Mouse (Mus musculus) forebrain, embryonic 14.5 days (tissue): ENCODE measurements around the gene 2410004B18Rik. TPM values are rescaled to one million over a fixed set of nuclear protein-coding genes. Genes with fewer than 3 reads are reported as not detected.
"Not testable (repeated sequence)": the region's sequence is repeated elsewhere in the genome, so short reads cannot be mapped to it uniquely, and the experiment has no call there.

Experiments used
- ATAC-seq: fragments of 200-750 bp; cut with Nextera tagmentation; 2 replicates; pipeline ENCODE4 v1.8.0; 2017; ENCODE audit warnings: mild to moderate bottlenecking, moderate library complexity
- DNase-seq: peaks from one replicate; pipeline ENCODE4 v3.0.0-alpha.2; 2015; ENCODE audit warnings: low spot score
- H3K27ac ChIP-seq: fragments of 300-500 bp; sonication (generic); 2 replicates; pipeline ENCODE4 v1.5.1; 2014; ENCODE audit warnings: low read depth, mild to moderate bottlenecking, control low read depth, low read length, moderate library complexity
- H3K27me3 ChIP-seq: fragments of 300-500 bp; sonication (generic); replicated peaks from 2 replicates; pipeline ENCODE4 v1.6.1; 2014; ENCODE audit warnings: low read length, control low read depth, mixed read lengths; ENCODE audit not compliant: control insufficient read depth, insufficient read depth
- H3K36me3 ChIP-seq: fragments of 300-500 bp; sonication (generic); 2 replicates; pipeline ENCODE4 v1.6.1; 2014; ENCODE audit warnings: low read length, control low read depth; ENCODE audit not compliant: control insufficient read depth, insufficient read depth
- H3K4me1 ChIP-seq: fragments of 300-500 bp; sonication (generic); 2 replicates; pipeline ENCODE4 v1.6.1; 2014; ENCODE audit warnings: antibody characterized with exemption, low read length, control low read depth; ENCODE audit not compliant: control insufficient read depth, insufficient read depth
- H3K4me2 ChIP-seq: fragments of 300-500 bp; sonication (generic); 2 replicates; pipeline ENCODE4 v1.6.1; 2014; ENCODE audit warnings: mild to moderate bottlenecking, control low read depth, low read length
- H3K4me3 ChIP-seq: fragments of 300-500 bp; sonication (generic); 2 replicates; pipeline ENCODE4 v1.5.1; 2014; ENCODE audit warnings: low read depth, low read length, control low read depth
- H3K9ac ChIP-seq: fragments of 300-500 bp; sonication (generic); 2 replicates; pipeline ENCODE4 v1.6.1; 2014; ENCODE audit warnings: mild to moderate bottlenecking, low read length, control low read depth, moderate library complexity
- H3K9me3 ChIP-seq: fragments of 300-500 bp; sonication (generic); replicated peaks from 2 replicates; pipeline ENCODE4 v1.6.1; 2016; ENCODE audit warnings: low read length, control low read depth, mixed read lengths; ENCODE audit not compliant: control insufficient read depth
- WGBS: fragments of 180-500 bp; shearing (Covaris S2); extraction: QIAGEN DNeasy Blood & Tissue Kit; methylation state at CpG from one replicate; pipeline ENCODE4 v1.1.7; 2014; 5-methylcytosine and 5-hydroxymethylcytosine counted together
- polyA plus RNA-seq: library from polyadenylated mRNA; unstranded; fragments of >200 nt; fragmentation: Nextera tagmentation; extraction: Ambion mirVana; gene quantifications from 2 replicates; pipeline ENCODE4 v1.2.1, GENCODE M21; 2014

Gene 2410004B18Rik
- polyA plus RNA-seq, 1 experiment from 2014 or later = 76.4 TPM

DNA sequence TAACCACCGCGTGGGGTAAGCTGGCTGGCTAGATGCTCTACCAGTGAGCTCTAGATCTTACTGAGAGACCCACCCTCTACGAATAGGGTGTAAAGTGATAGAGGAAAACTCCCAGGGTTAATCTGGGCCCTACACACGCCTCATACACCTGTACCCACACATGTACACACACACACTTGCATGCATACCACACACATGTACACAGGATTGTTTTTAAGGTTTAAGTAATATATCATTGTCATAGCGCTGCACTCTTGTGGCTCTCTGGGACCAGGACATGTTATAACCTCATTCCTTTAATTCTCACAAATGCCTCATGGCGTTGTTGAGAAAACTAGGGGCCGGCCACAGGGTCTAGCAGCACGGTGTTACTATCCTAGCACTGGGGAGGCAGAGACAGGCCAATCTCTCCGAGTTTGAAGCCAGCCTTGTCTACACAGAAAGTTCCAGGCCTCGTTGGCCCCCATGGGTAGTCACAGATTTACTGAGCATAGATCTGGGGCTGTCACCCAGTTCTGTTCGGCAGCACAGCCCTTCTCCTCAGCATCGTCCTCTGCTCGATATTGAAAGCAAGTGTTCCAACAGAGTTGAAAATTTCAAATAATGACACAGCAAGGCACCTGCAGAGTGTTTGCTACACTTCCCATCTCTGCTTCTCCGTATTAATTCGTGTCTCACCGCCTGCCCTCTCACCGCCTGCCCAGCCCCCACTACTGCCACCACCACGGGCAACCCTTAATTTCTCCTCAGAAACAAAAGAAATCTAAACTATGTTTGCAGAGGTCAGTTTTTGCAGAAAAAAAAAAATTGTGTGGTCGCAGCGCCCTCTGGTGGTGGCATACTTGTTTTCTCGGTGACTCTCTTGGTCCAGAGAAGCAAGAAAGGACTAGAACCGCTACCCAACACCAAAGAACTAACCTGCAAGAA, 32.7 kb upstream of the 2410004B18Rik start:
- H3K9ac ChIP-seq = no peak overlapping the region
- H3K36me3 ChIP-seq = no peaks in the 10 kb centered on the region
- H3K4me2 ChIP-seq = peak overlapping the region; percentile 33; the same call in 1 of the 2 replicates
- 47% methylated on average over 22 of the region's 22 CpGs for WGBS
- H3K4me1 ChIP-seq = 0 out of 2 replicates have a peak, but pooled peaks cover 2% of the 10 kb centered on the region
- DNase-seq (peak; percentile 88), ATAC-seq (peak; percentile 64)
- H3K27ac ChIP-seq = 0 out of 2 replicates have a peak overlapping the region, but pooled peaks have one; percentile 14
- H3K9me3 ChIP-seq = no peaks in the 10 kb centered on the region
- no peak overlapping the region for H3K4me3 ChIP-seq
- no peaks in the 10 kb centered on the region for H3K27me3 ChIP-seq

GRCm38 (mm10) chr3:145906582-145906981, 31.2 kb upstream of the 2410004B18Rik start:
- DNase-seq (no peak), ATAC-seq (no peak)
- WGBS = 95% methylated on average over 9 of the region's 9 CpGs
- Histone ChIP-seq H3K27me3 (no peaks in the 10 kb centered on the region), H3K9ac (no peak overlapping the region), H3K9me3 (no peaks in the 10 kb centered on the region), H3K36me3 (no peaks in the 10 kb centered on the region), H3K27ac (no peak overlapping the region), H3K4me1 (no peaks in the 10 kb centered on the region), H3K4me2 (no peak overlapping the region), H3K4me3 (no peak overlapping the region)

GRCm38 (mm10) chr3:145912512-145912911, 25.3 kb upstream of the 2410004B18Rik start:
- H3K4me2 ChIP-seq = no peak overlapping the region
- no peaks in the 10 kb centered on the region for H3K9me3 ChIP-seq
- no peak overlapping the region for H3K27ac ChIP-seq
- H3K27me3 ChIP-seq = no peaks in the 10 kb centered on the region
- no peak overlapping the region for H3K4me3 ChIP-seq
- no peaks in the 10 kb centered on the region for H3K4me1 ChIP-seq
- ATAC-seq (no peak), DNase-seq (no peak)
- WGBS = 82% methylated on average over 7 of the region's 7 CpGs
- no peak overlapping the region for H3K9ac ChIP-seq
- H3K36me3 ChIP-seq = no peaks in the 10 kb centered on the region

- WGBS = 85% methylated on average over 6 of the region's 6 CpGs
- H3K9ac ChIP-seq = no peak overlapping the region
- no peak overlapping the region for H3K27ac ChIP-seq
- H3K9me3 ChIP-seq = no peaks in the 10 kb centered on the region
- DNase-seq = no peak
- H3K4me1 ChIP-seq = no peaks in the 10 kb centered on the region
- no peak for ATAC-seq
- H3K36me3 ChIP-seq = no peaks in the 10 kb centered on the region
- H3K4me3 ChIP-seq = no peak overlapping the region
- no peaks in the 10 kb centered on the region for H3K27me3 ChIP-seq
- H3K4me2 ChIP-seq = no peak overlapping the region
These were observed 24.6 kb upstream of the 2410004B18Rik start for GRCm38 (mm10) chr3:145913263-145913662.

DNA sequence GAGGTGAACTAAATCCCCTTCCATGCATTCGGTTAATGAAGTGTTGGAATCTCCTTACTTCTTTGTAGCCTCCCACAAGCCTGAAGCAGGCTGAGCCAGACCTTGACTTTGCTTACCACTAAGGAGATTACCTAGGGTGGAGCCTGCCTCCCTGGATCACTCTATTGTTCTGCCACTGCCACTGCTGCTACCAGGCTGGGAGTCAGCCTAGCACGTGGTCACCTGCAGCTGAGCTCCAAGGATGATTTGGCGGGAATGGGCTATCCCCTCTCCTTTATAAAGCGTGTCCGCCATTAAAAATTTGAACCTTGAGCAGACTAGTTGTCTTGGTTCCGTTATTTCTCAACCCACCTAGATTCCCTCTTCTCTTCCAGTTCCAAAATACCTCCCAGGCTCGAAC, 23.9 kb upstream of the 2410004B18Rik start:
- not testable (repeated sequence) for H3K27me3 ChIP-seq, H3K9ac ChIP-seq, H3K4me3 ChIP-seq, H3K4me2 ChIP-seq, DNase-seq, H3K4me1 ChIP-seq, H3K9me3 ChIP-seq, H3K36me3 ChIP-seq, ATAC-seq, H3K27ac ChIP-seq
- WGBS = 71% methylated on average over 7 of the region's 7 CpGs

GRCm38 (mm10) chr3:145916374-145916773, 21.4 kb upstream of the 2410004B18Rik start:
- no peaks in the 10 kb centered on the region for H3K36me3 ChIP-seq
- no peak overlapping the region for H3K9ac ChIP-seq
- DNase-seq = no peak
- no peaks in the 10 kb centered on the region for H3K27me3 ChIP-seq
- no peaks in the 10 kb centered on the region for H3K9me3 ChIP-seq
- no peak overlapping the region for H3K27ac ChIP-seq
- 86% methylated on average over 5 of the region's 5 CpGs for WGBS
- H3K4me1 ChIP-seq = no peaks in the 10 kb centered on the region
- no peak overlapping the region for H3K4me2 ChIP-seq
- H3K4me3 ChIP-seq = no peak overlapping the region
- no peak for ATAC-seq

GRCm38 (mm10) chr3:145916826-145917225, 21.0 kb upstream of the 2410004B18Rik start:
- WGBS = 91% methylated on average over 4 of the region's 4 CpGs
- Histone ChIP-seq H3K9me3 (no peaks in the 10 kb centered on the region), H3K36me3 (no peaks in the 10 kb centered on the region), H3K4me1 (no peaks in the 10 kb centered on the region), H3K4me3 (no peak overlapping the region), H3K4me2 (no peak overlapping the region), H3K9ac (no peak overlapping the region), H3K27ac (no peak overlapping the region), H3K27me3 (no peaks in the 10 kb centered on the region)
- ATAC-seq = no peak
- no peak for DNase-seq

DNA sequence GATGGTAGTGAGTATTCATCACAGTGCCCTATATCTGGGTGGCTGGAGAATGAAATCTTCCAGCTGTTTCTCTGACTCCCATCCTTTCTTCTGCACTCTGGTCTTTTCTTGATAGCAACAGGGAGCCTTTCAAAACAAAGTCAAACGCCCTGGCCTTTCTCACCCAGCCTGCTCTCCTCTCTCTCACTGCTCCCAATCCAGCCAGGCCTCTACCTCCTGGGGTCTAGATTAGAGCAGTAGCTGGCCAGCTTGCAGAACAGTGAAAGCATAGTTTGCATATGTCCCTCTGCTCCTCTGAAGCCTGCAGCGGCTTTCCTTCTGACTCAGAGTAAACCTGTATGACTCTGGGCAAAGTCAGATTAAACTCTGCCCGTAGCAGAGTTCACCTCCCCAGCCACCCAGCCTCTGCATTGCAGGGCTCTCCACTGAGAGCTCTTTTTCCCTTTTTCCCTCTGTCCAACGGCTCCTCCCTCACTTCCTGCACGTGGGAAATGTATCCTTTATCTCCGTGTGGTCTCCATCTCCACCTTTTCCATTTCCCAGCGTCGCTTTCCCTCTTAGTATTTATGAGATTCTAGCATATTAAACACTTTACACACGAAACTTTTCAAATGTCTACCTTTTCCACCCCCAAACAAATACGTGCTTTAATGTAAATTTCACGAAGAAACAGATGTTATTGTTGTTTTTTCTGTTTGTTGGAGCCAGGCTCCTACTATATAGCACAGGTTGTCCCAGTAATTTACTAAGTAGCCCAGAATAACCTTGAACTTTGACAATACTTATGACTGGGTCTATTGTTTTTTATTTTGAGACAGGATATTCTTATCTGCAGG, 15.6 kb upstream of the 2410004B18Rik start, which contains the start of gene Bcl10:
Gene Bcl10, plus strand, starts transcription at position 786 of the 836 bp plus-strand sequence.
- no peaks in the 10 kb centered on the region for H3K9me3 ChIP-seq
- no peaks in the 10 kb centered on the region for H3K27me3 ChIP-seq
- H3K4me3 ChIP-seq = peak within 1 kb of the TSS; percentile 80
- H3K27ac ChIP-seq = no peak within 1 kb of the TSS
- no peaks in the 10 kb centered on the region for H3K36me3 ChIP-seq
- DNase-seq (no peak), ATAC-seq (no peak)
- 30% methylated on average over 11 of the region's 11 CpGs for WGBS
- H3K4me1 ChIP-seq = peaks cover 9% of the 10 kb centered on the region
- peak within 1 kb of the TSS; percentile 49; the same call in 1 of the 2 replicates for H3K9ac ChIP-seq
- peak within 1 kb of the TSS; percentile 50 for H3K4me2 ChIP-seq
